Mouse (Mus musculus) midbrain, postnatal 0 days (tissue): ENCODE data around the gene Gstp3. TPM values are rescaled to one million over a fixed set of nuclear protein-coding genes. Genes with fewer than 3 reads are reported as not detected.
"Not testable (repeated sequence)": the region's sequence is repeated elsewhere in the genome, so short reads cannot be mapped to it uniquely, and the experiment has no call there.

Experiments
- ATAC-seq: fragments of 200-750 bp; cut with Nextera tagmentation; 2 replicates; pipeline ENCODE4 v1.8.0; 2017; ENCODE audit warnings: moderate number of reproducible peaks, mild to moderate bottlenecking, moderate TSS enrichment, moderate library complexity; ENCODE audit not compliant: low FRiP score
- DNase-seq: peaks from one replicate; pipeline ENCODE4 v3.0.0-alpha.2; 2015; ENCODE audit warnings: low spot score
- H3K27ac ChIP-seq: fragments of 300-500 bp; sonication (generic); 2 replicates; pipeline ENCODE4 v1.5.1; 2014; ENCODE audit warnings: low read depth, mild to moderate bottlenecking, low read length, mixed read lengths
- H3K27me3 ChIP-seq: fragments of 300-500 bp; sonication (generic); 2 replicates; pipeline ENCODE4 v1.6.1; 2014; ENCODE audit warnings: low read length, control low read depth, mixed read lengths; ENCODE audit not compliant: insufficient read depth
- H3K36me3 ChIP-seq: fragments of 300-500 bp; sonication (generic); 2 replicates; pipeline ENCODE4 v1.6.1; 2014; ENCODE audit warnings: low read length, control low read depth, mixed read lengths; ENCODE audit not compliant: insufficient read depth
- H3K4me1 ChIP-seq: fragments of 300-500 bp; sonication (generic); 2 replicates; pipeline ENCODE4 v1.6.1; 2014; ENCODE audit warnings: mild to moderate bottlenecking, control low read depth, antibody characterized with exemption, low read length, mixed read lengths; ENCODE audit not compliant: insufficient read depth
- H3K4me2 ChIP-seq: fragments of 300-500 bp; sonication (generic); 2 replicates; pipeline ENCODE4 v1.6.1; 2014; ENCODE audit warnings: low read depth, mild to moderate bottlenecking, low read length, mixed read lengths; ENCODE audit not compliant: poor library complexity, severe bottlenecking
- H3K4me3 ChIP-seq: fragments of 300-500 bp; sonication (generic); 2 replicates; pipeline ENCODE4 v1.5.1; 2014; ENCODE audit warnings: low read depth, mild to moderate bottlenecking, low read length, moderate library complexity
- H3K9ac ChIP-seq: fragments of 300-500 bp; sonication (generic); replicated peaks from 2 replicates; pipeline ENCODE4 v1.6.1; 2014; ENCODE audit warnings: mild to moderate bottlenecking, low read length, moderate library complexity, mixed read lengths; ENCODE audit not compliant: poor library complexity, severe bottlenecking
- H3K9me3 ChIP-seq: fragments of 300-500 bp; sonication (generic); 2 replicates; pipeline ENCODE4 v1.6.1; 2016; ENCODE audit warnings: low read length, control low read depth
- CTCF ChIP-seq: IDR thresholded peaks from 2 replicates; pipeline ENCODE4 v1.5.1; 2016; ENCODE audit warnings: antibody characterized with exemption, mild to moderate bottlenecking
- WGBS: fragments of 180-500 bp; shearing (Covaris S2); extraction: QIAGEN DNeasy Blood & Tissue Kit; methylation state at CpG from one replicate; pipeline ENCODE4 v1.1.7; 2014; 5-methylcytosine and 5-hydroxymethylcytosine counted together
- polyA plus RNA-seq: library from polyadenylated mRNA; unstranded; fragments of >200 nt; fragmentation: Nextera tagmentation; extraction: Ambion mirVana; gene quantifications from 2 replicates; pipeline ENCODE4 v1.2.1, GENCODE M21; 2015
- total RNA-seq: library from RNA; depleted of rRNA; stranded (reverse); fragments of >200 nt; gene quantifications from 2 replicates; pipeline ENCODE4 v1.2.3, GENCODE M21; 2014

Gstp3 gene
- total and polyA plus RNA-seq, 2 experiments from 2014 or later, result not detected

DNA sequence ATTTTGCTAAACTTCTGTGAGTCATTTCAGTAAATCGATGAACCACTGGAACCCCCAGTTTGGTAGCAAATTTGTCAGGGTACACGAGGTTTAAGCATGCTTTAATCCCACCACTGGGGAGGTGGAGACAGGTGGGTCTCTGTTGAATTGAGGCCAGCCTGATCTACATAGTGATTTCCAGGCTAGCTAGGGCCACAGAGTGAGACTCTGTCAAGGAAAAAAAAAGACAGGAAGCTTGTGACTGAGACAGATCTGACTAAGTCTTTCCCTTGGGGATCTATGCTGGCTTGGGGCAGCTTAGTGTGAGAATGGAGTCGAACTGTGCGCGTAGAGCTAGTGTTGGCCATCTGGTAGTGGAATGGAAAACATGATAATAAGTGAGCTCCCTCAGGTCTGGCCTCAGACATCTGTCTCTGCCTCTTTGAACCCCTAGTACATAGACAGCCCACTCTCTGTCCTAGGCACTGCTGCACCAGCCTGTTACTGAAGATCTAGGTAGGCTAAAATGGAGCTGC, 6.8 kb downstream of the Gstp3 start:
- Histone ChIP-seq H3K4me2 (no peak overlapping the region), H3K4me1 (no peaks in the 10 kb centered on the region), H3K9ac (no peak overlapping the region), H3K4me3 (no peak overlapping the region), H3K27ac (no peak overlapping the region), H3K36me3 (no peaks in the 10 kb centered on the region), H3K9me3 (no peaks in the 10 kb centered on the region), H3K27me3 (no peaks in the 10 kb centered on the region)
- TF ChIP-seq CTCF, result no peak
- ATAC-seq, result no peak
- no peak for DNase-seq
- WGBS, result 56% methylated on average over 5 of the region's 5 CpGs

- peak; percentile 38 for DNase-seq
- Histone ChIP-seq H3K27me3 (no peaks in the 10 kb centered on the region), H3K9ac (no peak overlapping the region), H3K27ac (no peak overlapping the region), H3K4me3 (no peak overlapping the region), H3K36me3 (no peaks in the 10 kb centered on the region), H3K4me1 (no peaks in the 10 kb centered on the region), H3K4me2 (no peak overlapping the region), H3K9me3 (no peaks in the 10 kb centered on the region)
- 53% methylated on average over 10 of the region's 10 CpGs for WGBS
- TF ChIP-seq CTCF, result peak; percentile 76
- no peak for ATAC-seq
Measured at GRCm38 (mm10) chr19:4051741-4052515, 7.4 kb downstream of the Gstp3 start.

GRCm38 (mm10) chr19:4051016-4051415, 8.4 kb downstream of the Gstp3 start:
- H3K4me2 ChIP-seq, result no peak overlapping the region
- no peaks in the 10 kb centered on the region for H3K4me1 ChIP-seq
- no peak overlapping the region for H3K9ac ChIP-seq
- no peak overlapping the region for H3K27ac ChIP-seq
- H3K27me3 ChIP-seq, result no peaks in the 10 kb centered on the region
- WGBS, result 90% methylated on average over 5 of the region's 5 CpGs
- DNase-seq (no peak), ATAC-seq (no peak)
- TF ChIP-seq CTCF, result peak; percentile 16; the same call in 1 of the 2 replicates
- H3K4me3 ChIP-seq, result no peak overlapping the region
- H3K9me3 ChIP-seq, result no peaks in the 10 kb centered on the region
- H3K36me3 ChIP-seq, result no peaks in the 10 kb centered on the region

GRCm38 (mm10) chr19:4049069-4049468, 10.3 kb downstream of the Gstp3 start:
- not testable (repeated sequence) for H3K4me1 ChIP-seq, H3K27ac ChIP-seq, H3K27me3 ChIP-seq, H3K9me3 ChIP-seq, H3K4me2 ChIP-seq, H3K4me3 ChIP-seq, H3K36me3 ChIP-seq, ATAC-seq, DNase-seq, H3K9ac ChIP-seq
- WGBS, result 91% methylated on average over 5 of the region's 5 CpGs

DNA sequence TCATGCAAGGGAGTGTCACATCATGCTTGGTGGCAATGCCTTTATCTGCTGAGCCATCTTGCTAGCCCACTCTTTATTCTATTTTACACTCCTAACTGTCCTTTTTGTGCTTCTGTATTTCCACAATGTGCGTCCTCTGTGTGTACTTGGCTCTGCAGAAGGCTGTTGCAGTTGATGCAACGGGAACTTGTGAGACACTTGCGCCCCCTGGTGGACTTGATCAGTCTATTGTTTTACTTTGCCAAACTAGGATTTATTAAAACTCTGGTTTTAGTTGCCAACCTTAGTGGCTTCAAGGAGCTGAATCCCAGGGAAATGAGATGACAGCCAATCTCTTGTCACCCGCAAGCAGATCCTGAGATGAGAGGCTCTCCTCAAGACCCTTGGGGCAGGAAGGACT, 11.5 kb downstream of the Gstp3 start:
- TF ChIP-seq CTCF, result peak; percentile 83
- Histone ChIP-seq H3K9me3 (no peaks in the 10 kb centered on the region), H3K4me2 (no peak overlapping the region), H3K27me3 (no peaks in the 10 kb centered on the region), H3K4me1 (no peaks in the 10 kb centered on the region), H3K27ac (no peak overlapping the region), H3K9ac (no peak overlapping the region), H3K4me3 (no peak overlapping the region), H3K36me3 (no peaks in the 10 kb centered on the region)
- ATAC-seq (no peak), DNase-seq (peak; percentile 85)
- WGBS, result 11% methylated on average over 4 of the region's 4 CpGs

DNA sequence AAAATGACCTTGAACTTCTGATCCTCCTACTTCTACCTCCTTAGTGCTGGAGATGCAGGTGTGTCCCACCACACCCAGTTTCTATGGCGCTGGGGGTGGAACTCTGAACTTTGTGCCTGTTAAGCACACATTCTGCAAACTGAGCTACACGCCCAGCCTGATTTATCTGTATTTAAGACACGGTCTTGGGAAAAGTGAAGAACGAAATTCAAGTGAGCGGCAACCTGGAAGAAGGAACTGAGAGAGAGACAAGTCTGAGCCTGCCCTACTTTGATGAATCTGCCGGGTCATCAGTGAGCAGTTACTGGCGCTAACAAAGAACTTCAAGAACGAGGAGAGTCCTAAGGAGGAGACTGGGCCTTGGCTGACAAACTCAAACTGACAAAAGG, 12.5 kb downstream of the Gstp3 start:
- Histone ChIP-seq H3K9ac (no peak overlapping the region), H3K4me3 (no peak overlapping the region), H3K9me3 (no peaks in the 10 kb centered on the region), H3K27ac (no peak overlapping the region), H3K4me1 (no peaks in the 10 kb centered on the region), H3K36me3 (no peaks in the 10 kb centered on the region), H3K27me3 (no peaks in the 10 kb centered on the region), H3K4me2 (no peak overlapping the region)
- ATAC-seq (no peak), DNase-seq (no peak)
- WGBS, result 82% methylated on average over 8 of the region's 8 CpGs
- TF ChIP-seq CTCF, result no peak
